Mouse (Mus musculus) lung, adult 2 months (tissue): ENCODE measurements around the gene Teddm1a.

Experiments used
- CTCF ChIP-seq: fragments of 200-500 bp; IDR thresholded peaks from 2 replicates; pipeline ENCODE4 v1.5.1; 2011; ENCODE audit warnings: mild to moderate bottlenecking, low read length, control low read depth; ENCODE audit not compliant: insufficient read depth
- POLR2A ChIP-seq: fragments of 200-500 bp; IDR thresholded peaks from 2 replicates; pipeline ENCODE4 v1.6.1; 2011; ENCODE audit warnings: low read depth, mild to moderate bottlenecking, control low read depth, low read length, borderline replicate concordance; ENCODE audit errors: extremely low read depth

DNA sequence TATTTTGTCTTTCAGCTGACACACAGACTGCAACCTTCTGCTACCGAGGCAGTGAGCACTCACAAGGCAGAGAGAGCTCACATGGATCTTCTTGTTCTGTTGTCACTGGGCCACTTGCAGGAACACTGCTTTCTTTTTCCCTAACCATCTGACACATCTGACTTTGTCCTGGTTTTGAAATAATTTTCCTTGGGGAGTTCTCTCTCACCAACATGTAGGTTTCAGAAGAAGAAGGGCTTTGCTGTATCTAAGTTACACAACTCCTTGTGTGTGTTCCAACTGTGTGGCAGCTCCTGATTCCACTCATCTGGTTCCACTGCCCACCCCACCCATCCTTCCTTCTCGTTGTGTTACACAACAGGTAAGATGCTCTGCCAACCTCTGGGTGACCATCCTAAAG, 2.2 kb downstream of the Teddm1a start:
- TF ChIP-seq POLR2A: no peak
- TF ChIP-seq CTCF: no peak
